Mouse (Mus musculus): ENCODE data around the gene Gm11127. TPM values are rescaled to one million over a fixed set of nuclear protein-coding genes. Genes with fewer than 3 reads are reported as not detected.

Gene Gm11127
- total RNA-seq, 4 experiments from 2014 or later, result 5.8 to 7.9 (median 6.7) TPM

Other genes starting within 250 kb of the Gm11127 start
- 10 to 100 TPM in 3 of 4 experiments, 1 to 10 TPM in 1; 8.3 to 19.3 (median 13.7) TPM for gene Ier3, start 236.7 kb downstream of the Gm11127 start, total RNA-seq (2022)
- 100 to 1,000 TPM in 2 of 4 experiments, 10 to 100 TPM in 2; 57.2 to 117 (median 94.8) TPM for gene Flot1, start 235.1 kb downstream of the Gm11127 start, total RNA-seq (2022)
- gene Tubb5, start 220.1 kb downstream of the Gm11127 start, total RNA-seq (2022), result 100 to 1,000 TPM; 141 to 168 (median 159) TPM
- 10 to 100 TPM; 20.9 to 28.2 (median 24.1) TPM for gene Mdc1, start 216.9 kb downstream of the Gm11127 start, total RNA-seq (2022)
- 1 to 10 TPM; 2.5 to 5.4 (median 5.0) TPM for gene Nrm, start 197.1 kb downstream of the Gm11127 start, total RNA-seq (2022)
- gene Ppp1r18, start 192.8 kb downstream of the Gm11127 start, total RNA-seq (2022), result 10 to 100 TPM; 35.4 to 47.9 (median 40.0) TPM
- gene Dhx16, start 178.6 kb downstream of the Gm11127 start, total RNA-seq (2022), result 10 to 100 TPM; 40.6 to 57.8 (median 52.0) TPM
- 10 to 100 TPM; 33.1 to 46.5 (median 40.3) TPM for gene 2310061I04Rik, start 160.9 kb downstream of the Gm11127 start, total RNA-seq (2022)
- 10 to 100 TPM; 34.8 to 61.0 (median 44.9) TPM for gene Atat1, start 148.3 kb downstream of the Gm11127 start, total RNA-seq (2022)
- 100 to 1,000 TPM in 2 of 4 experiments, 10 to 100 TPM in 2; 81.7 to 102 (median 99.4) TPM for gene Mrps18b, start 142.0 kb downstream of the Gm11127 start, total RNA-seq (2022)
- gene Ppp1r10, start 141.9 kb downstream of the Gm11127 start, total RNA-seq (2022), result 100 to 1,000 TPM in 1 of 4 experiments, 10 to 100 TPM in 3; 65.5 to 105 (median 89.6) TPM
- gene Abcf1, start 88.6 kb downstream of the Gm11127 start, total RNA-seq (2022), result 100 to 1,000 TPM in 1 of 4 experiments, 10 to 100 TPM in 3; 87.1 to 104 (median 93.9) TPM
- gene Gnl1, start 78.5 kb downstream of the Gm11127 start, total RNA-seq (2022), result 10 to 100 TPM; 52.4 to 65.5 (median 59.7) TPM
- gene Prr3, start 78.1 kb downstream of the Gm11127 start, total RNA-seq (2022), result 10 to 100 TPM; 19.0 to 38.5 (median 27.2) TPM
- gene H2-T24, start 37.8 kb downstream of the Gm11127 start, total RNA-seq (2022), result 1 to 10 TPM; 6.0 to 9.2 (median 6.9) TPM
- gene H2-T23, start 25.5 kb downstream of the Gm11127 start, total RNA-seq (2022), result 100 to 1,000 TPM in 1 of 4 experiments, 10 to 100 TPM in 3; 65.8 to 110 (median 93.4) TPM
- 10 to 100 TPM; 33.8 to 65.4 (median 46.3) TPM for gene H2-T22, start 15.6 kb downstream of the Gm11127 start, total RNA-seq (2022)
- gene Gm6034, start 15.4 kb downstream of the Gm11127 start, total RNA-seq (2022), result under 1 TPM in 2 of 4 experiments, not detected in 2; 0.17 to 0.30 TPM
- gene Gm19684, start 63.3 kb upstream of the Gm11127 start, total RNA-seq (2022), result 1 to 10 TPM in 1 of 4 experiments, under 1 TPM in 3; 0.23 to 1.1 (median 0.58) TPM
- gene Gm7030, start 71.1 kb upstream of the Gm11127 start, total RNA-seq (2022), result under 1 TPM in 2 of 4 experiments, not detected in 2; 0.62 to 0.65 TPM
- gene Gm8909, start 110.2 kb upstream of the Gm11127 start, total RNA-seq (2022), result 1 to 10 TPM in 1 of 4 experiments, under 1 TPM in 1, not detected in 2; 0.40 to 1.2 TPM
- gene H2-T3, start 131.9 kb upstream of the Gm11127 start, total RNA-seq (2022), result not detected
- gene Rpp21, start 199.7 kb upstream of the Gm11127 start, total RNA-seq (2022), result 10 to 100 TPM; 38.8 to 46.8 (median 43.4) TPM
- gene Trim39, start 213.9 kb upstream of the Gm11127 start, total RNA-seq (2022), result 10 to 100 TPM; 17.9 to 32.7 (median 23.6) TPM
- not detected for gene H2-M10.2, start 228.1 kb upstream of the Gm11127 start, total RNA-seq (2022)

Data from adrenal gland, adult 8-10 months (tissue).